Mouse (Mus musculus) midbrain, embryonic 16.5 days (tissue): Measurements from ENCODE around the gene Olfr959. TPM values are rescaled to one million over a fixed set of nuclear protein-coding genes. Genes with fewer than 3 reads are reported as not detected.

Experiments
- ATAC-seq: fragments of 200-750 bp; cut with Nextera tagmentation; 2 replicates; pipeline ENCODE4 v1.8.0; 2017; ENCODE audit warnings: moderate TSS enrichment
- H3K27ac ChIP-seq: fragments of 300-500 bp; sonication (generic); 2 replicates; pipeline ENCODE4 v1.5.1; 2014; ENCODE audit warnings: mild to moderate bottlenecking, low read length, mixed read lengths
- H3K27me3 ChIP-seq: fragments of 300-500 bp; sonication (generic); 2 replicates; pipeline ENCODE4 v1.6.1; 2014; ENCODE audit warnings: low read depth, low read length, mixed read lengths; ENCODE audit not compliant: control insufficient read depth, insufficient read depth
- H3K36me3 ChIP-seq: fragments of 300-500 bp; sonication (generic); 2 replicates; pipeline ENCODE4 v1.6.1; 2014; ENCODE audit warnings: mild to moderate bottlenecking, low read length, moderate library complexity, mixed read lengths; ENCODE audit not compliant: control insufficient read depth, insufficient read depth
- H3K4me1 ChIP-seq: fragments of 300-500 bp; sonication (generic); 2 replicates; pipeline ENCODE4 v1.6.1; 2014; ENCODE audit warnings: mild to moderate bottlenecking, low read length, mixed read lengths; ENCODE audit not compliant: control insufficient read depth, insufficient read depth
- H3K4me2 ChIP-seq: fragments of 300-500 bp; sonication (generic); 2 replicates; pipeline ENCODE4 v1.6.1; 2014; ENCODE audit warnings: mild to moderate bottlenecking, low read length, mixed read lengths
- H3K4me3 ChIP-seq: fragments of 300-500 bp; sonication (generic); 2 replicates; pipeline ENCODE4 v1.5.1; 2014; ENCODE audit warnings: low read depth, mild to moderate bottlenecking, low read length, moderate library complexity, mixed read lengths
- H3K9ac ChIP-seq: fragments of 300-500 bp; sonication (generic); 2 replicates; pipeline ENCODE4 v1.6.1; 2014; ENCODE audit warnings: low read depth, low read length, mixed read lengths
- H3K9me3 ChIP-seq: fragments of 300-500 bp; sonication (generic); replicated peaks from 2 replicates; pipeline ENCODE4 v1.6.1; 2014; ENCODE audit warnings: mild to moderate bottlenecking, low read length, mixed read lengths; ENCODE audit not compliant: control insufficient read depth, poor library complexity, severe bottlenecking
- WGBS: fragments of 180-500 bp; shearing (Covaris S2); extraction: QIAGEN DNeasy Blood & Tissue Kit; methylation state at CpG from one replicate; pipeline ENCODE4 v1.1.7; 2014; 5-methylcytosine and 5-hydroxymethylcytosine counted together
- polyA plus RNA-seq: library from polyadenylated mRNA; unstranded; fragments of >200 nt; fragmentation: Nextera tagmentation; extraction: Ambion mirVana; gene quantifications from 2 replicates; pipeline ENCODE4 v1.2.1, GENCODE M21; 2015

Olfr959 gene
- not detected in 2 replicates for polyA plus RNA-seq

- no peak within 1 kb of the TSS for H3K4me3 ChIP-seq
- no peak within 1 kb of the TSS for H3K4me2 ChIP-seq
- H3K9ac ChIP-seq, result no peak within 1 kb of the TSS
- H3K27me3 ChIP-seq, result no peaks in the 10 kb centered on the region
- H3K9me3 ChIP-seq, result no peaks in the 10 kb centered on the region
- WGBS, result 90% methylated on average over 3 of the region's 3 CpGs
- no peak within 1 kb of the TSS for H3K27ac ChIP-seq
- no peak for ATAC-seq
- no peaks in the 10 kb centered on the region for H3K4me1 ChIP-seq
- no peaks in the 10 kb centered on the region for H3K36me3 ChIP-seq
These were observed at the start of gene Olfr959 for GRCm38 (mm10) chr9:39575469-39575868. Gene Olfr959, minus strand, starts transcription at chr9:39575569.

- Histone ChIP-seq H3K4me2 (no peak overlapping the region), H3K9me3 (no peaks in the 10 kb centered on the region), H3K9ac (no peak overlapping the region), H3K4me3 (no peak overlapping the region), H3K27me3 (no peaks in the 10 kb centered on the region), H3K27ac (no peak overlapping the region), H3K36me3 (no peaks in the 10 kb centered on the region), H3K4me1 (no peaks in the 10 kb centered on the region)
- WGBS, result 95% methylated on average over 2 of the region's 2 CpGs
- ATAC-seq, result no peak
These were observed 49.3 kb upstream of the Olfr959 start for GRCm38 (mm10) chr9:39624711-39625110.

DNA sequence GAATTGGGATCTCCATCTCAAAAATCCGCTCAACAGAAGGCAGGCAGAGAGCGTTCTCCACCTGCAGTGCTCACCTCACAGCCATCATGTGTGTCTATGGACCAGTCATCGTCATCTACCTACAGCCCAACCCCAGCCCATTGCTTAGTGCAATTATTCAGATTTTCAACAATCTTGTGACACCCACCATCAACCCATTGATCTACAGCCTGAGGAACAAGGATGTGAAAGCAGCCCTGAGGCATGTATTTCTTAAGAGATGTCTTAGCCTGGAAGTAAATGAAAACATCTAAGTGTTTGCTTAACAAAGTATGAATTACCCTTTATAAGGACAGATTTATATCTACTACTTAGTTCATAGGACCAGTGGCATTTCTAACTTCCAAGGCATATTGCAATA, 48.4 kb upstream of the Olfr959 start:
- WGBS, result 94% methylated on average over 3 of the region's 3 CpGs
- no peaks in the 10 kb centered on the region for H3K27me3 ChIP-seq

GRCm38 (mm10) chr9:39621073-39621472, 45.7 kb upstream of the Olfr959 start, which contains the start of gene Olfr960:
Gene Olfr960, plus strand, starts transcription at chr9:39621373.
- no peaks in the 10 kb centered on the region for H3K9me3 ChIP-seq
- ATAC-seq, result no peak
- H3K36me3 ChIP-seq, result no peaks in the 10 kb centered on the region
- H3K4me2 ChIP-seq, result no peak within 1 kb of the TSS
- H3K9ac ChIP-seq, result no peak within 1 kb of the TSS
- no peaks in the 10 kb centered on the region for H3K27me3 ChIP-seq
- no peak within 1 kb of the TSS for H3K27ac ChIP-seq
- H3K4me1 ChIP-seq, result no peaks in the 10 kb centered on the region
- H3K4me3 ChIP-seq, result no peak within 1 kb of the TSS
- WGBS, result 59% methylated on average over 1 of the region's 1 CpGs

More for the DNA sequence above, 48.4 kb upstream of the Olfr959 start:
- Histone ChIP-seq H3K9ac (no peak overlapping the region), H3K9me3 (no peaks in the 10 kb centered on the region), H3K36me3 (no peaks in the 10 kb centered on the region), H3K4me1 (no peaks in the 10 kb centered on the region), H3K27ac (no peak overlapping the region), H3K4me3 (no peak overlapping the region), H3K4me2 (no peak overlapping the region)
- ATAC-seq, result no peak

GRCm38 (mm10) chr9:39611953-39612352, 36.6 kb upstream of the Olfr959 start:
- no peak overlapping the region for H3K9ac ChIP-seq
- H3K4me2 ChIP-seq, result no peak overlapping the region
- no peaks in the 10 kb centered on the region for H3K36me3 ChIP-seq
- no peak overlapping the region for H3K27ac ChIP-seq
- H3K4me3 ChIP-seq, result no peak overlapping the region
- no peak for ATAC-seq
- H3K27me3 ChIP-seq, result no peaks in the 10 kb centered on the region
- 58% methylated on average over 1 of the region's 1 CpGs for WGBS
- H3K9me3 ChIP-seq, result no peaks in the 10 kb centered on the region
- no peaks in the 10 kb centered on the region for H3K4me1 ChIP-seq

- no peaks in the 10 kb centered on the region for H3K27me3 ChIP-seq
- WGBS, result 70% methylated on average over 3 of the region's 3 CpGs
- no peaks in the 10 kb centered on the region for H3K36me3 ChIP-seq
- H3K9me3 ChIP-seq, result no peaks in the 10 kb centered on the region
- H3K4me1 ChIP-seq, result no peaks in the 10 kb centered on the region
- H3K4me2 ChIP-seq, result no peak within 1 kb of the TSS
- ATAC-seq, result no peak
- no peak within 1 kb of the TSS for H3K9ac ChIP-seq
- no peak within 1 kb of the TSS for H3K27ac ChIP-seq
- no peak within 1 kb of the TSS for H3K4me3 ChIP-seq
These were observed 35.0 kb upstream of the Olfr959 start, which contains the start of gene Olfr148 for GRCm38 (mm10) chr9:39610355-39610754. Gene Olfr148, plus strand, starts transcription at chr9:39610655.

DNA sequence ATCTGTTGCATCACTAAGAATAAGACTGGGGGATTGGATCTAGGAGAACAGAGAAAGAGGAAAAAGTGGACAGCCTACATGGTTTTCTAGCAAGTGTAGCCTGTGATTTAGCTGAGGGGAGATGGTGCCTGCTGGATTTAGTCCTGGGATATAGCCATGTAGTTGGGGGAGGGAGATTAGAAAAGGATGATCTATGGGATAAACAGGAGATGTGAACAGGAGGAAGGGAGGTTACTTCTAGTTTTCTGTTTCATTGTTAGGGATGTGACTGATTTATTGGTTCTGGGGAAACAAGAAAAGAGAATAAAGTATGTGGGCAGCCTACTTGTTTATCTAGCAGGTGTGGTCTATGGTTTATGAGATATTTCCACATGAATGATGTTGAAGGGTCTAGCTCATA, 33.1 kb upstream of the Olfr959 start:
- Histone ChIP-seq H3K9me3 (no peaks in the 10 kb centered on the region), H3K27ac (no peak overlapping the region), H3K4me3 (no peak overlapping the region), H3K36me3 (no peaks in the 10 kb centered on the region), H3K4me1 (peaks cover 3% of the 10 kb centered on the region; the same call in 1 of the 2 replicates), H3K27me3 (no peaks in the 10 kb centered on the region), H3K4me2 (no peak overlapping the region), H3K9ac (no peak overlapping the region)
- no peak for ATAC-seq

GRCm38 (mm10) chr9:39603999-39604453, 28.7 kb upstream of the Olfr959 start, which contains the start of gene AW551984:
Gene AW551984, minus strand, starts transcription at chr9:39604403.
- peak within 1 kb of the TSS; percentile 81 for H3K27ac ChIP-seq
- H3K27me3 ChIP-seq, result no peaks in the 10 kb centered on the region
- 1% methylated on average over 8 of the region's 8 CpGs for WGBS
- ATAC-seq, result peak; percentile 57
- peak within 1 kb of the TSS; percentile 45 for H3K4me3 ChIP-seq
- no peaks in the 10 kb centered on the region for H3K9me3 ChIP-seq
- peaks cover 12% of the 10 kb centered on the region for H3K36me3 ChIP-seq
- peaks cover 5% of the 10 kb centered on the region for H3K4me1 ChIP-seq
- peak within 1 kb of the TSS; percentile 90 for H3K4me2 ChIP-seq
- peak within 1 kb of the TSS; percentile 63 for H3K9ac ChIP-seq

- H3K36me3 ChIP-seq, result peaks cover 12% of the 10 kb centered on the region
- H3K27ac ChIP-seq, result peak overlapping the region; percentile 81
- no peaks in the 10 kb centered on the region for H3K9me3 ChIP-seq
- peaks cover 5% of the 10 kb centered on the region for H3K4me1 ChIP-seq
- H3K4me2 ChIP-seq, result peak overlapping the region; percentile 90
- peak overlapping the region; percentile 56 for H3K9ac ChIP-seq
- peak overlapping the region; percentile 45 for H3K4me3 ChIP-seq
- under 1% methylated on average over 9 of the region's 9 CpGs for WGBS
- no peaks in the 10 kb centered on the region for H3K27me3 ChIP-seq
- ATAC-seq, result peak; percentile 75
These were observed 28.0 kb upstream of the Olfr959 start for GRCm38 (mm10) chr9:39603333-39603845.
